Mouse (Mus musculus) left cerebral cortex, postnatal 10 days (tissue): Measurements from ENCODE around the gene Tnfsfm13. TPM values are rescaled to one million over a fixed set of nuclear protein-coding genes. Genes with fewer than 3 reads are reported as not detected.
"Not testable (repeated sequence)": the region's sequence is repeated elsewhere in the genome, so short reads cannot be mapped to it uniquely, and the experiment has no call there.

Experiments used
- DNase-seq, 2 experiments: peaks; one replicate each; pipeline ENCODE4 v3.0.0; 2021 to 2022; ENCODE audit warnings: low spot score in 2 of 2, mixed read lengths in 1 of 2; ENCODE audit errors: extremely low spot score in 1 of 2
- intact Hi-C: fragments of 180-260 bp; cut with DNase I; formaldehyde crosslinking; loops from one replicate; pipeline ENCODE4 v1.15.1; 2025
- total RNA-seq, 2 experiments: library from RNA; stranded (reverse); gene quantifications; 2 replicates each; pipeline ENCODE4 v1.2.3; 2021

Gene Tnfsfm13
- total RNA-seq: 1 to 10 TPM in 1 of 2 experiments, under 1 TPM in 1; 0.81 to 1.5 TPM

GRCm38 (mm10) chr11:69695361-69696181 lies at the start of gene Tnfsfm13, which contains the start of gene Tnfsf12:
Gene Tnfsfm13, minus strand, starts transcription at chr11:69696098.
Gene Tnfsf12, minus strand, starts transcription at chr11:69695849.
- peak in 1 of 2 experiments; percentile 87 for DNase-seq
- intact Hi-C loops: no loop called here

- DNase-seq, intact Hi-C loops: not testable (repeated sequence)
These were observed 35.5 kb upstream of the Tnfsfm13 start for GRCm38 (mm10) chr11:69731408-69731807.

GRCm38 (mm10) chr11:69729063-69729462 lies 33.2 kb upstream of the Tnfsfm13 start:
- intact Hi-C loops: no loop called here
- DNase-seq: peak in 1 of 2 experiments; percentile 54

GRCm38 (mm10) chr11:69725951-69726350 lies 30.1 kb upstream of the Tnfsfm13 start:
- intact Hi-C loops: no loop called here
- DNase-seq: no peak

GRCm38 (mm10) chr11:69723074-69723473 lies 27.2 kb upstream of the Tnfsfm13 start:
- no peak for DNase-seq
- intact Hi-C loops: no loop called here

- intact Hi-C loops: no loop called here
- no peak for DNase-seq
These were observed 25.0 kb upstream of the Tnfsfm13 start for GRCm38 (mm10) chr11:69720852-69721251.

- intact Hi-C loops: loop anchor here (5.0 kb wide), 1 partner anchor 37 kb away; the partner anchor contains the start of gene Senp3
- no peak for DNase-seq
These were observed 23.5 kb upstream of the Tnfsfm13 start for GRCm38 (mm10) chr11:69719423-69719822.

GRCm38 (mm10) chr11:69718661-69719060 lies 22.8 kb upstream of the Tnfsfm13 start:
- no peak for DNase-seq
- intact Hi-C loops: loop anchor here (5.0 kb wide), 1 partner anchor 36 kb away; the partner anchor contains the start of gene Senp3

GRCm38 (mm10) chr11:69716953-69717352 lies 21.1 kb upstream of the Tnfsfm13 start:
- intact Hi-C loops: loop anchor here (5.0 kb wide), 1 partner anchor 35 kb away; the partner anchor contains the start of gene Senp3
- DNase-seq: no peak

- intact Hi-C loops: loop anchor here (5.0 kb wide), 1 partner anchor 34 kb away; the partner anchor contains the start of gene Senp3
- DNase-seq: peak in 1 of 2 experiments; percentile 16
These were observed 20.0 kb upstream of the Tnfsfm13 start for GRCm38 (mm10) chr11:69715929-69716328.

- peak in 1 of 2 experiments; percentile 44 for DNase-seq
- intact Hi-C loops: loop anchor here (5.0 kb wide), 1 partner anchor 33 kb away; the partner anchor contains the start of gene Senp3
These were observed 19.6 kb upstream of the Tnfsfm13 start for GRCm38 (mm10) chr11:69715482-69715881.

GRCm38 (mm10) chr11:69714636-69715329 lies 18.9 kb upstream of the Tnfsfm13 start:
- peak in 1 of 2 experiments; percentile 37 for DNase-seq
- intact Hi-C loops: loop anchor here (5.0 kb wide), 1 partner anchor 32 kb away; the partner anchor contains the start of gene Senp3

- DNase-seq: no peak
- intact Hi-C loops: no loop called here
These were observed 17.2 kb upstream of the Tnfsfm13 start for GRCm38 (mm10) chr11:69712954-69713672.

- intact Hi-C loops: no loop called here
- no peak for DNase-seq
These were observed 15.2 kb upstream of the Tnfsfm13 start for GRCm38 (mm10) chr11:69711082-69711481.

GRCm38 (mm10) chr11:69710470-69710869 lies 14.6 kb upstream of the Tnfsfm13 start:
- DNase-seq: no peak
- intact Hi-C loops: no loop called here

- no peak for DNase-seq
- intact Hi-C loops: no loop called here
These were observed 13.9 kb upstream of the Tnfsfm13 start for GRCm38 (mm10) chr11:69709554-69710446.

GRCm38 (mm10) chr11:69708614-69709265 lies 12.8 kb upstream of the Tnfsfm13 start:
- no peak for DNase-seq
- intact Hi-C loops: no loop called here
